Comparison of ENCODE assay signal across 8 mouse cellular contexts in genomic region chr16:91466566-91466965, GRCm38 (mm10). TPM values are rescaled to one million over a fixed set of nuclear protein-coding genes. Genes with fewer than 3 reads are reported as not detected.
DNase-seq lines count a peak whose midpoint lies in the region; ATAC-seq lines count a peak whose summit lies in the region.
"Had no signal": no experiment of that assay in that cellular context is flagged by ENCODE, and none has a peak within 500 bp of the region (broad histone marks: within the 10 kb centered on the region; RNA-seq: fewer than 3 reads in every experiment).

No protein-coding gene starts in this region.

- no peak overlapping the region for H3K27ac ChIP-seq in limb, embryonic 13.5 days
- H3K27ac ChIP-seq in neural tube, embryonic 15.5 days (replicated peaks) = no peak overlapping the region
- H3K27ac ChIP-seq: embryonic facial prominence, embryonic 12.5 days had no signal

- ATAC-seq in limb, embryonic 13.5 days (ENCODE audit: low FRiP score, low read depth) = no peak
- no peak for ATAC-seq in neural tube, embryonic 15.5 days (ENCODE audit: low FRiP score)

- no peaks in the 10 kb centered on the region for H3K9me3 ChIP-seq in limb, embryonic 13.5 days
- no peaks in the 10 kb centered on the region for H3K9me3 ChIP-seq in neural tube, embryonic 15.5 days (replicated peaks)
- H3K9me3 ChIP-seq: embryonic facial prominence, embryonic 12.5 days had no signal

- no peak overlapping the region; the same call in 1 of the 2 replicates for H3K9ac ChIP-seq in limb, embryonic 13.5 days
- 0 out of 2 replicates have a peak overlapping the region, but pooled peaks have one; percentile 10 for H3K9ac ChIP-seq in neural tube, embryonic 15.5 days (replicated peaks)
- H3K9ac ChIP-seq: embryonic facial prominence, embryonic 12.5 days had no signal

- peak; percentile 85 for DNase-seq in CD4-positive, CD25-positive, alpha-beta regulatory T cell, adult 2 months (ENCODE audit: low read depth, low spot score)
- DNase-seq in ES-CJ7 (ENCODE audit: low read depth, low spot score) = peak; percentile 12
- peak; percentile 70 for DNase-seq in forelimb bud, embryonic 11.5 days (ENCODE audit: low read depth, low spot score)
- DNase-seq in cerebellum, postnatal 25 days = no peak
- DNase-seq in urinary bladder, postnatal 4 days (ENCODE audit: low spot score in 2 of 2) = no peak

- WGBS in limb, embryonic 13.5 days = 44% methylated on average over 6 of the region's 6 CpGs
- WGBS in neural tube, embryonic 15.5 days = 23% methylated on average over 6 of the region's 6 CpGs

- no peaks in the 10 kb centered on the region; the same call in none of the 2 replicates for H3K36me3 ChIP-seq in limb, embryonic 13.5 days
- H3K36me3 ChIP-seq in neural tube, embryonic 15.5 days = 0 out of 2 replicates have a peak, but pooled peaks cover 3% of the 10 kb centered on the region
- H3K36me3 ChIP-seq: embryonic facial prominence, embryonic 12.5 days had no signal

- H3K4me2 ChIP-seq in limb, embryonic 13.5 days (replicated peaks) = peak overlapping the region; percentile 90
- peak overlapping the region; percentile 76 for H3K4me2 ChIP-seq in neural tube, embryonic 15.5 days

- no peak overlapping the region for H3K4me3 ChIP-seq in limb, embryonic 13.5 days
- H3K4me3 ChIP-seq in neural tube, embryonic 15.5 days (replicated peaks) = 0 out of 2 replicates have a peak overlapping the region, but pooled peaks have one; percentile 2

- peaks cover 22% of the 10 kb centered on the region for H3K4me1 ChIP-seq in limb, embryonic 13.5 days
- H3K4me1 ChIP-seq in neural tube, embryonic 15.5 days = peaks cover 26% of the 10 kb centered on the region

- no peaks in the 10 kb centered on the region for H3K27me3 ChIP-seq in limb, embryonic 13.5 days
- H3K27me3 ChIP-seq in neural tube, embryonic 15.5 days (replicated peaks) = no peaks in the 10 kb centered on the region
- H3K27me3 ChIP-seq: embryonic facial prominence, embryonic 12.5 days had no signal

RNA-seq across cellular contexts. Expression of gene Ifnar1, which starts 18.5 kb away (rescaled TPM):
- 63.5 and 67.1 TPM in 2 replicates for polyA plus RNA-seq in limb, embryonic 13.5 days (2015; fragmentation: Nextera tagmentation; extraction: Ambion mirVana)
- 45.3 and 46.8 TPM in 2 replicates for polyA plus RNA-seq in neural tube, embryonic 15.5 days (2015; fragmentation: Nextera tagmentation; extraction: Ambion mirVana)

Comparison
In these comparisons a context has a peak if more than half of its experiments do, and no peak if none do; other contexts are left out.
1. DNase-seq: peak in CD4-positive, CD25-positive, alpha-beta regulatory T cell, adult 2 months (single experiment), ES-CJ7 (single experiment) and forelimb bud, embryonic 11.5 days (single experiment); none in cerebellum, postnatal 25 days (0 of 2) and urinary bladder, postnatal 4 days (0 of 2).